Mouse (Mus musculus) C2C12 (cell line): Measurements from ENCODE around the gene Zdhhc22.

ENCODE experiments used
- CEBPB ChIP-seq: IDR thresholded peaks from one replicate; pipeline ENCODE4 v1.6.1; 2011; ENCODE audit warnings: low read depth, mild to moderate bottlenecking, control low read depth, moderate library complexity
- CTCF ChIP-seq: IDR thresholded peaks from one replicate; pipeline ENCODE4 v1.5.1; 2011; ENCODE audit not compliant: control insufficient read depth, insufficient read depth, insufficient read length
- MYOD1 ChIP-seq: IDR thresholded peaks from one replicate; pipeline ENCODE4 v1.6.1; 2011; ENCODE audit warnings: low read depth; ENCODE audit not compliant: control insufficient read depth, insufficient read length
- USF1 ChIP-seq: IDR thresholded peaks from one replicate; pipeline ENCODE4 v1.6.1; 2011; ENCODE audit warnings: low read depth, mild to moderate bottlenecking, control low read depth, moderate library complexity

- TF ChIP-seq CTCF (no peak), USF1 (no peak), CEBPB (no peak), MYOD1 (no peak)
Measured at GRCm38 (mm10) chr12:86998699-86999098, 8.5 kb upstream of the Zdhhc22 start.
